Mouse (Mus musculus): ENCODE measurements around the gene Slc27a1.

The Slc27a1 gene

GRCm38 (mm10) chr8:71588762-71589161 lies 20.1 kb downstream of the Slc27a1 start:
- DNase-seq (ENCODE audit: low spot score) = no peak

GRCm38 (mm10) chr8:71591017-71591416 lies 22.3 kb downstream of the Slc27a1 start:
- no peak for DNase-seq (ENCODE audit: low spot score)

- DNase-seq (ENCODE audit: low spot score) = peak; percentile 81
Measured at GRCm38 (mm10) chr8:71591471-71592373, 23.0 kb downstream of the Slc27a1 start, which contains the start of gene Pgls. Pgls (plus strand) TSS chr8:71592176.

GRCm38 (mm10) chr8:71592374-71593170 lies 23.9 kb downstream of the Slc27a1 start:
- DNase-seq (ENCODE audit: low spot score) = peak; percentile 54

GRCm38 (mm10) chr8:71593556-71594323 lies 25.1 kb downstream of the Slc27a1 start:
- DNase-seq (ENCODE audit: low spot score) = no peak

GRCm38 (mm10) chr8:71594324-71594722 lies 25.6 kb downstream of the Slc27a1 start:
- no peak for DNase-seq (ENCODE audit: low spot score)

- peak; percentile 87 for DNase-seq (ENCODE audit: low spot score)
Measured at GRCm38 (mm10) chr8:71595862-71596261, 27.2 kb downstream of the Slc27a1 start.

- DNase-seq (ENCODE audit: low spot score) = no peak
Measured at GRCm38 (mm10) chr8:71596384-71596783, 27.7 kb downstream of the Slc27a1 start.

GRCm38 (mm10) chr8:71596798-71597197 lies 28.1 kb downstream of the Slc27a1 start:
- no peak for DNase-seq (ENCODE audit: low spot score)

GRCm38 (mm10) chr8:71597451-71597850 lies 28.8 kb downstream of the Slc27a1 start, which contains the start of gene Fam129c:
Fam129c (plus strand) TSS chr8:71597648.
- DNase-seq (ENCODE audit: low spot score) = no peak

- DNase-seq (ENCODE audit: low spot score) = no peak
Measured at GRCm38 (mm10) chr8:71598375-71598774, 29.7 kb downstream of the Slc27a1 start.

GRCm38 (mm10) chr8:71598841-71599240 lies 30.2 kb downstream of the Slc27a1 start:
- DNase-seq (ENCODE audit: low spot score) = no peak

- DNase-seq (ENCODE audit: low spot score) = peak; percentile 22
Measured at GRCm38 (mm10) chr8:71601939-71602665, 33.4 kb downstream of the Slc27a1 start.

GRCm38 (mm10) chr8:71602666-71603334 lies 34.1 kb downstream of the Slc27a1 start:
- no peak for DNase-seq (ENCODE audit: low spot score)

- no peak for DNase-seq (ENCODE audit: low spot score)
Measured at GRCm38 (mm10) chr8:71604021-71604420, 35.3 kb downstream of the Slc27a1 start.

GRCm38 (mm10) chr8:71610822-71611651 lies 42.4 kb downstream of the Slc27a1 start, which contains the start of gene Colgalt1:
Colgalt1 (plus strand) TSS chr8:71610998.
- DNase-seq (ENCODE audit: low spot score) = peak; percentile 99

GRCm38 (mm10) chr8:71612141-71612540 lies 43.5 kb downstream of the Slc27a1 start:
- DNase-seq (ENCODE audit: low spot score) = no peak

GRCm38 (mm10) chr8:71613418-71613817 lies 44.7 kb downstream of the Slc27a1 start:
- DNase-seq (ENCODE audit: low spot score) = no peak

GRCm38 (mm10) chr8:71619786-71620185 lies 51.1 kb downstream of the Slc27a1 start:
- no peak for DNase-seq (ENCODE audit: low spot score)

- DNase-seq (ENCODE audit: low spot score) = no peak
Measured at GRCm38 (mm10) chr8:71625088-71625487, 56.4 kb downstream of the Slc27a1 start.
